Mouse (Mus musculus) C2C12 (cell line): ENCODE measurements around the gene G6pc3. TPM values are rescaled to one million over a fixed set of nuclear protein-coding genes. Genes with fewer than 3 reads are reported as not detected.
A peak's percentile ranks its signal among the peaks of the same experiment; 100 is the strongest.

ENCODE experiments used
- H3K27me3 ChIP-seq: one replicate; pipeline ENCODE4 v1.6.1; 2011; ENCODE audit not compliant: control insufficient read depth, insufficient read depth, insufficient read length
- H3K36me3 ChIP-seq: one replicate; pipeline ENCODE4 v1.6.1; 2011; ENCODE audit not compliant: control insufficient read depth, insufficient read depth
- H3K4me3 ChIP-seq: one replicate; pipeline ENCODE4 v1.5.1; 2011; ENCODE audit warnings: mild to moderate bottlenecking, control low read depth; ENCODE audit not compliant: poor library complexity, insufficient read depth, severe bottlenecking
- H3K79me2 ChIP-seq: one replicate; pipeline ENCODE4 v1.6.1; 2011; ENCODE audit not compliant: control insufficient read depth, insufficient read depth
- H3K79me3 ChIP-seq: one replicate; pipeline ENCODE4 v1.6.1; 2011; ENCODE audit warnings: low read depth, control low read depth
- H3ac ChIP-seq: one replicate; pipeline ENCODE3; 2011; ENCODE audit warnings: low read depth; ENCODE audit not compliant: control insufficient read depth, insufficient read length
- CEBPB ChIP-seq: IDR thresholded peaks from one replicate; pipeline ENCODE4 v1.6.1; 2011; ENCODE audit warnings: low read depth, mild to moderate bottlenecking, control low read depth, moderate library complexity
- CTCF ChIP-seq: IDR thresholded peaks from one replicate; pipeline ENCODE4 v1.5.1; 2011; ENCODE audit not compliant: control insufficient read depth, insufficient read depth, insufficient read length
- FOSL1 ChIP-seq: IDR thresholded peaks from one replicate; pipeline ENCODE4 v1.8.0; 2011; ENCODE audit warnings: mild to moderate bottlenecking, low read length; ENCODE audit not compliant: poor library complexity, insufficient read depth, severe bottlenecking
- MAX ChIP-seq: IDR thresholded peaks from one replicate; pipeline ENCODE4 v1.6.1; 2011; ENCODE audit warnings: mild to moderate bottlenecking, control low read depth
- MYOD1 ChIP-seq: IDR thresholded peaks from one replicate; pipeline ENCODE4 v1.6.1; 2011; ENCODE audit warnings: low read depth; ENCODE audit not compliant: control insufficient read depth, insufficient read length
- MYOG ChIP-seq: IDR thresholded peaks from one replicate; pipeline ENCODE4 v1.6.1; 2011; ENCODE audit not compliant: control insufficient read depth, insufficient read length; ENCODE audit errors: extremely low read depth
- USF1 ChIP-seq: IDR thresholded peaks from one replicate; pipeline ENCODE4 v1.6.1; 2011; ENCODE audit warnings: low read depth, mild to moderate bottlenecking, control low read depth, moderate library complexity
- polyA plus RNA-seq: library from polyadenylated mRNA; unstranded; fragments of >200 nt; fragmentation: generic; extraction: Trizol; gene quantifications from one replicate; pipeline ENCODE4 v1.2.1, GENCODE M21; 2012; ENCODE audit warnings: missing spikeins

G6pc3 gene
- polyA plus RNA-seq, 1 experiment, result 40.4 TPM

DNA sequence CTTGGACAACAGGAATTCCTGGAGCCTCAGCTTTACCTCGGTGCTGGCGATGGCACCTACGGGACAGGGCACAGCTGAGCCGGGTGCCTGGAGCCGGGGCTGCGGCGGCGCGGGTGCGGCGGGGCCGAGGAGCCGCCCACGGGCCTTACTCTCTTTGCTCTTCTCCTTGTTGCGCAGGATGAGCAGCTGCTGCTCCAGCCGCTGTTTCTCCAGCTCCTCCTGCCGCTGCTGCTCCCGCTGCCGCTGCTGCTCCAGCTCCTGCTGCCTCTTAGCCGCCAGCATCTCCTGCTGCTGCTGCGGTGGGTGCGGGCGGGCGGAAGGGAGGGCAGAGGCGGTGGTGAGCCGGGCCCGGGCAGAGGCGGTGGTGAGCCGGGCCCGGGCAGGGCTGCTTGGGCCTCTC lies 17.1 kb downstream of the G6pc3 start:
- peaks cover 27% of the 10 kb centered on the region for H3K79me2 ChIP-seq
- no peaks in the 10 kb centered on the region for H3K27me3 ChIP-seq
- no peak overlapping the region for H3K4me3 ChIP-seq
- H3ac ChIP-seq, result no peak overlapping the region
- no peaks in the 10 kb centered on the region for H3K79me3 ChIP-seq
- peaks cover 33% of the 10 kb centered on the region for H3K36me3 ChIP-seq
- TF ChIP-seq FOSL1, result no peak
- no peak for TF ChIP-seq MYOG
- no peak for TF ChIP-seq CTCF
- TF ChIP-seq MYOD1, result no peak
- TF ChIP-seq CEBPB, result no peak
- no peak for TF ChIP-seq MAX
- TF ChIP-seq USF1, result no peak

DNA sequence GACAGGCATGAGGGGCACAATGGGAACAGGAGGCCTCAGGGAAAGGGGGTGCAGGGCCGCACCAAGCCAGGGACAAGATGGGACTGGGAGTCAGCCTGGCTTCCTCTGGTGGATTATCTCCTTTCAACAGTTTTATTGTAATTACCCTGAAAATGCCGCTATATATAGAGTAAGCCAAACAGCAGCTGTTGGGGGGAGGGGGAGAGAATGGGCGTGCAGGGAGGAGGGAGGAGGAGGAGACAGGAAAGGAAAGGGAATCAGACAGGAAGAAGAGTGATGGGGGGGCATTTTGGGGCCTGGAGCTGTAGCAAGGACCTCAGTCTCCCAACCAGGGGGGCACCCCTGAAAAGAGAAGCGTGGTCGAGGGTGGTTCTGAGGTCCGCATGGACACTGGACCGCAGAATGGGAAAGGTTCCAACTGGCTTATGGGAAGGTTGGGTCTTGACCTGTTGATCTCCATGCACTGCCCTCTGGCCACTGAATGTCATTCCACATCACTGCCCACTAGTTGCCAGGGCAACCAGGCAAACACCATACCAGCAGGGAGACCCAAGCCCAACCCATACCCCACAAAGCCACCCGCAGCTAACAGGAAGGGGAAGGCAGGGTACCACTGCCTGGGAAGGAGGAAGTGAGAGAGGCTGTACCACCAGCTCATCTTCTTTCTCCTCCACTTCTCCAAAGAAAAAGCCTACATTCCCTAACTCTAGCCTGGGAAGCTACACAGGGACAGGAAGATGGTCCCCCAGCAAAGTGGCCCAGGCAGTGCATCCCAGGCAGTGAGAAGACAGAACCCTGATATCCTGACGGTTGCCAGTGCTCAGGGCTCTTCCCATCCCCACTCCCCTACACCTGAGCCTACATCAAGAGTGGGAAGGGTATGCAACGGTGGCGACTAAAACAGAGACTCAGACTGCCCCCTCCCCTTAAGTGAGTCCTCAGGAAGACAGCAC lies 18.7 kb downstream of the G6pc3 start:
- Histone ChIP-seq H3ac (peak overlapping the region; percentile 26), H3K79me2 (peaks cover 43% of the 10 kb centered on the region), H3K79me3 (peaks cover 5% of the 10 kb centered on the region), H3K27me3 (no peaks in the 10 kb centered on the region), H3K4me3 (no peak overlapping the region), H3K36me3 (peaks cover 22% of the 10 kb centered on the region)
- peak; percentile 77 for TF ChIP-seq MYOD1
- peak; percentile 36 for TF ChIP-seq MAX
- no peak for TF ChIP-seq CEBPB
- TF ChIP-seq CTCF, result no peak
- TF ChIP-seq USF1, result no peak

- Histone ChIP-seq H3K79me2 (peaks cover 50% of the 10 kb centered on the region), H3K79me3 (peaks cover 9% of the 10 kb centered on the region), H3K36me3 (peaks cover 20% of the 10 kb centered on the region), H3ac (peak overlapping the region; percentile 58), H3K27me3 (no peaks in the 10 kb centered on the region), H3K4me3 (no peak overlapping the region)
- peak; percentile 37 for TF ChIP-seq MAX
- no peak for TF ChIP-seq CEBPB
- TF ChIP-seq FOSL1, result no peak
- no peak for TF ChIP-seq CTCF
- peak; percentile 68 for TF ChIP-seq MYOD1
These were observed 19.4 kb downstream of the G6pc3 start for GRCm38 (mm10) chr11:102208846-102209245.

- Histone ChIP-seq H3K79me2 (peaks cover 59% of the 10 kb centered on the region), H3K36me3 (peaks cover 11% of the 10 kb centered on the region), H3K79me3 (peaks cover 16% of the 10 kb centered on the region), H3K4me3 (no peak overlapping the region), H3K27me3 (no peaks in the 10 kb centered on the region), H3ac (no peak overlapping the region)
- TF ChIP-seq USF1 (no peak), MYOD1 (peak; percentile 63), MYOG (no peak), FOSL1 (no peak), MAX (no peak)
These were observed 20.3 kb downstream of the G6pc3 start for GRCm38 (mm10) chr11:102209742-102210141.

GRCm38 (mm10) chr11:102210185-102210584 lies 20.8 kb downstream of the G6pc3 start:
- H3K36me3 ChIP-seq, result peaks cover 8% of the 10 kb centered on the region
- TF ChIP-seq FOSL1 (no peak), MAX (no peak), CEBPB (no peak), MYOD1 (no peak), USF1 (no peak), CTCF (no peak), MYOG (no peak)
- peaks cover 20% of the 10 kb centered on the region for H3K79me3 ChIP-seq
- H3K4me3 ChIP-seq, result no peak overlapping the region
- no peak overlapping the region for H3ac ChIP-seq
- H3K27me3 ChIP-seq, result no peaks in the 10 kb centered on the region
- H3K79me2 ChIP-seq, result peaks cover 64% of the 10 kb centered on the region

DNA sequence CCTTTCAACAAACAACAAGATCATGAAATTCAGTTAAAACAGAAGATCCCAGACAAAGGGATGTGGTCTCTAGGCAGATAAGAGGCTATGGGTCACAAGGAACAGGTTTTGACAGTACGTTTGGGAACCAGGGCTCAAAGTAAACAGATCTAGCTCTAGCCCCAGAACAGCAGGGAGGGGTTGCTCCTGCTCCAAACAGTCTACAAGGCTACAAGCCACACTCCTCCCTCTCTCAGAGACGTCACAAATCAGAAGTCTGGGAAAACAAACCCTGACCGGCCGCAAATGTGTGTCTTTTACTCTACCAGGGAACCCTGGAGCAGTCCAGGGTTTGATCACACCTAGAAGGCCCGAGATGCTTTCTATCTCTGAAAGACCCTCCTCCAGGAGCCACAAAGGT lies 21.6 kb downstream of the G6pc3 start:
- Histone ChIP-seq H3K79me2 (peaks cover 72% of the 10 kb centered on the region), H3K27me3 (no peaks in the 10 kb centered on the region), H3K79me3 (peaks cover 26% of the 10 kb centered on the region), H3ac (no peak overlapping the region), H3K4me3 (no peak overlapping the region), H3K36me3 (peaks cover 5% of the 10 kb centered on the region)
- no peak for TF ChIP-seq FOSL1
- no peak for TF ChIP-seq CTCF
- TF ChIP-seq MAX, result no peak
- no peak for TF ChIP-seq CEBPB
- no peak for TF ChIP-seq MYOG
- no peak for TF ChIP-seq USF1
- no peak for TF ChIP-seq MYOD1
